Mouse (Mus musculus): Measurements from ENCODE around the gene Galnt4. TPM values are rescaled to one million over a fixed set of nuclear protein-coding genes. Genes with fewer than 3 reads are reported as not detected.

Gene Galnt4
- polyA plus RNA-seq, 1 experiment from 2014 or later: 2.3 TPM

DNA sequence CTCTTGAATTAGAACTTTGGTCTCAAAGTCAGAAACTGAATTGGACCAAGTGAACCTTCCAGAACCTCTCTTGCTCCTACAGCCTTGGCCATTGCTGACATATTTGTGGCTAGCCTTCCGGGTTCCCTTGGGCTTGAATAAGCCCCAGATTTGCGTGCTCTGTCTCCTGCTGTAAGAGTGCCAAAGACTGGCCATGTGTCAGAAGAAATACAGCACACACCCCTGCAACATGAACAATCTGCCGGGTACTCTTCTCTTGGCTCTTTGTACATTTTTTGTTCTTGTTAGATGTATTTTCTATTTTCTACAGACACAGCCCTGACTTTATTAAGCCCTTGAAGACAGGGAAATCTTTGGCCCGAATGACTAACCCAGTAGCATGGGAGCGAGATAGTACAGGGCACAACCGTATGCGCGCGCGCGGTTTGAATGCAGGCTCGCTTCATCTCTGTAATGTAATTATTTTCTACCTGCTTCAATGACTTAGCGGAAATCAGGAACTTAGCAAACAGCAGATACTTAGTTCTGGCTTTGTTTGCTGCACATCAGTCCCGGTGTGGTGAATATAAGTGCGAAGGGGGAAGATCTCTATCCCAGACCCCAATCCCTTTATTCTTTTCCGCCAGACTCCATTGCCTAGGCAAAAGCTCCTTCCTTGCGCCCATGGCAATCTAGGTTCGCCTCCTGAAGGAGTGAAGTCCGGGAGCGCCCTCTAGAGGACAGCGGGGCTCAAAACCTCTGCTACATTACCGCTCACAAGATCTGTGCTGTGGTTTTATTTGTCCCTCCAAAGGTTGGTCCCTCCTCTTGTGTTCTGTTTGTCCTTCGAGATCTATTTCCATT is 23.3 kb upstream of the Galnt4 start:
- no peaks in the 10 kb centered on the region for H3K36me3 ChIP-seq (ENCODE audit: control insufficient read depth, insufficient read depth, low read length)
- H3K27ac ChIP-seq (ENCODE audit: low read depth, low read length): no peak overlapping the region
- H3K27me3 ChIP-seq (replicated peaks; ENCODE audit: control insufficient read depth, insufficient read depth, low read length): no peaks in the 10 kb centered on the region
- ATAC-seq: peak; percentile 92
- WGBS: 48% methylated on average over 23 of the region's 23 CpGs
- peak overlapping the region; percentile 20; the same call in 1 of the 2 replicates for H3K4me2 ChIP-seq (ENCODE audit: low read length)
- H3K4me3 ChIP-seq (ENCODE audit: low read depth, low read length): no peak overlapping the region
- no peak overlapping the region for H3K9ac ChIP-seq (ENCODE audit: low read length)
- no peaks in the 10 kb centered on the region for H3K4me1 ChIP-seq (ENCODE audit: control insufficient read depth, insufficient read depth, low read length)
- peak; percentile 94 for DNase-seq (ENCODE audit: low spot score)
- no peaks in the 10 kb centered on the region for H3K9me3 ChIP-seq (replicated peaks; ENCODE audit: control insufficient read depth, low read length)

DNA sequence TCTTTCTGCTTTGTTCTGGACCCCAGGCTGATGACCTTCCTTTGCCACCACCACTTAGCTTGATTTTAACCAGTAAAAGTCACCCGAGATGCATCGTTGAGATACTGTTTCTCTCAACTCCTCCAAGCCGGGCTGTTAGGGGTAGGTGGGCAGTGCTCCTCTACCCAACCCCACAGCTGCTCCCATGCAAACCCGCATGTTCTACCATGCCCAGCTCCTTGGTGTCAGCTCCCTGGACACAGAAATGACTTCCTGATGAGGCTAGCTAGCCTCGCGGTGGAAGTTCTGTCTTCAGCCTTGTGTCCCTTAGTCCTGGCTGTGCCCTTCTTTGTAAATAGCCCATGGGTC is 22.7 kb upstream of the Galnt4 start:
- H3K4me2 ChIP-seq (ENCODE audit: low read length): no peak overlapping the region
- no peaks in the 10 kb centered on the region for H3K36me3 ChIP-seq (ENCODE audit: control insufficient read depth, insufficient read depth, low read length)
- H3K4me1 ChIP-seq (ENCODE audit: control insufficient read depth, insufficient read depth, low read length): no peaks in the 10 kb centered on the region
- H3K27me3 ChIP-seq (replicated peaks; ENCODE audit: control insufficient read depth, insufficient read depth, low read length): no peaks in the 10 kb centered on the region
- ATAC-seq: peak; percentile 43
- no peak overlapping the region for H3K9ac ChIP-seq (ENCODE audit: low read length)
- no peak overlapping the region for H3K4me3 ChIP-seq (ENCODE audit: low read depth, low read length)
- no peak for DNase-seq (ENCODE audit: low spot score)
- no peak overlapping the region for H3K27ac ChIP-seq (ENCODE audit: low read depth, low read length)
- H3K9me3 ChIP-seq (replicated peaks; ENCODE audit: control insufficient read depth, low read length): no peaks in the 10 kb centered on the region
- WGBS: 75% methylated on average over 6 of the region's 6 CpGs

DNA sequence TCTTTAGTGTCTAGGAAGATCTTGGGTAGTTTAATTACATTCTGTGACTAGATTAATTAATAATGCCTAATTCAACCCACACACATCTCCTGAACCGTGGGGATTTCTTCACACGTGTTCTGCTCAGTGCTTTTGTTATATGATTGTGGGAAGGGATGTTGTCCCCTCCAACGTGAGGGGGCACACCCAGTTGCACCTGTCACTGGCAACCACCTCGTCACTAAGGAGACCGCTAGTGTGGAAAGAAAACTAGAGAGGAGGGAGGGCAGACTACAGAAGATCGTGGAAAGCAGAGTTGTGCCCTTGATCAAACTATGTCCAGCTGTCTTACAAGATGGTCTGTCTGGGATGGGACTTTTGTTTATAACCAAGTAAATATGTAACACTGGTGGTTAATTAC is 21.9 kb upstream of the Galnt4 start:
- Histone ChIP-seq H3K4me1 (ENCODE audit: control insufficient read depth, insufficient read depth, low read length) (no peaks in the 10 kb centered on the region), H3K4me3 (ENCODE audit: low read depth, low read length) (no peak overlapping the region), H3K36me3 (ENCODE audit: control insufficient read depth, insufficient read depth, low read length) (no peaks in the 10 kb centered on the region), H3K27ac (ENCODE audit: low read depth, low read length) (no peak overlapping the region), H3K4me2 (ENCODE audit: low read length) (no peak overlapping the region), H3K9ac (ENCODE audit: low read length) (no peak overlapping the region), H3K9me3 (replicated peaks; ENCODE audit: control insufficient read depth, low read length) (no peaks in the 10 kb centered on the region), H3K27me3 (replicated peaks; ENCODE audit: control insufficient read depth, insufficient read depth, low read length) (no peaks in the 10 kb centered on the region)
- DNase-seq (ENCODE audit: low spot score) (no peak), ATAC-seq (no peak)
- 63% methylated on average over 6 of the region's 6 CpGs for WGBS

DNA sequence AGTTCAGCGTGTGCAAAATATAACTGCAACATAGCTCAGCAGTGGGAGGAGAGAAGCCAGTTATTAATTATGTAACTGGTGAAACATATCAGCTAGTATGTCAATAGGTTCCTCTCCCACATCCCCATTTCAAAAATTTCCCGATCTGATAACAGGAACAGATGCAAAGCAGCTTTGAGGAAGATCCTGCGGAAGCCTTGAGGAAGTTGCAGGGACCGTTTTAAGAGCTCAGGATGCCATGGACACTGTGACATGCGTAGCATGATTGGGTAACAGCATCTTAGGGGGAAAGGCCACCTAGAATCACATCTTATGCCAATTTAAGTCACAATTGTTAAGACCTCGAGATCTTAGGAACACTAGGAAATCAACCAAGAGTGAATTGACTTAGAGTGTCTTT is 18.1 kb upstream of the Galnt4 start:
- Histone ChIP-seq H3K27me3 (replicated peaks; ENCODE audit: control insufficient read depth, insufficient read depth, low read length) (no peaks in the 10 kb centered on the region), H3K4me3 (ENCODE audit: low read depth, low read length) (no peak overlapping the region), H3K36me3 (ENCODE audit: control insufficient read depth, insufficient read depth, low read length) (no peaks in the 10 kb centered on the region), H3K9ac (ENCODE audit: low read length) (no peak overlapping the region), H3K4me1 (ENCODE audit: control insufficient read depth, insufficient read depth, low read length) (no peaks in the 10 kb centered on the region), H3K4me2 (ENCODE audit: low read length) (no peak overlapping the region), H3K9me3 (replicated peaks; ENCODE audit: control insufficient read depth, low read length) (no peaks in the 10 kb centered on the region), H3K27ac (ENCODE audit: low read depth, low read length) (no peak overlapping the region)
- ATAC-seq (no peak), DNase-seq (ENCODE audit: low spot score) (no peak)
- WGBS: 85% methylated on average over 6 of the region's 6 CpGs

DNA sequence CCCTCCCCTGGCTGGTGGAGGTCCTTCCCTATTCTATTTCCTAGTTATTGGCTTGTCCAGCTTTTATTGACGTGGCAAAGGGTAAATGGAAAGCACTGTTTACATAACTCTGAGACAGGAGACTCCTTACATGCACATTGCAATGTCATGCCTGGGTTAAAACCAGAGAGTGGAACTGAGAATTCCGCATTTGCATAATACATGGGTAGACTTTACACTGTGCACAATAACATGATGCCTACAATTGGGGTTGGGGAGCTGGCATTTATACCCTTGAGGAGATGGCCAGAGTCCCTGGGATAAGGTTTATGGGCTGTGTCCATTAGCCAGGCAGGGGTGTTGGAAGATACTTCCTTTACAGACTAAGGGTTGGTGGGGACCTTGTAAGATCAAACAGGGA is 14.6 kb upstream of the Galnt4 start:
- Histone ChIP-seq H3K4me2 (ENCODE audit: low read length) (no peak overlapping the region), H3K4me1 (ENCODE audit: control insufficient read depth, insufficient read depth, low read length) (no peaks in the 10 kb centered on the region)
- WGBS: 86% methylated on average over 2 of the region's 2 CpGs

DNA sequence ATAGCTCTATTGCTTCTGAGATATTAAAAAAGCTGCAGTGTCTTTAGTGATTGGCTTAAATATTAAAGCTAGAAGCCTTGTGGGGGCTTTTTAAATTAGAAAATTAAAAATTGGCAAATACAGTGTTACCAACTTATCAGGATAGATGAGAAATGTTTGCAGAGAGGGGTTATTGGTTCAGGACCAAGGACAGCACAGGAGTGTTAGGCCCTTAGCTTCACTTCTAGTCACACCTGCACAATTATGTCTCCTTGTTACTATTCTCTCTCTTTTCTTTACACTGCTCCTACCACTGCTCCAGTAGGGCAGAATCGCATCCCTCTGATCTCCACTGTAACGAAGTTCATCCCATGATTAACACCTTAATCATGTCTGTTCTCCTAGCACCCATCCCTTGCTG is 12.8 kb upstream of the Galnt4 start:
- 74% methylated on average over 2 of the region's 2 CpGs for WGBS
- DNase-seq (ENCODE audit: low spot score) (no peak), ATAC-seq (no peak)
- no peak overlapping the region for H3K9ac ChIP-seq (ENCODE audit: low read length)
- no peak overlapping the region for H3K27ac ChIP-seq (ENCODE audit: low read depth, low read length)
- H3K4me2 ChIP-seq (ENCODE audit: low read length): no peak overlapping the region
- no peaks in the 10 kb centered on the region for H3K4me1 ChIP-seq (ENCODE audit: control insufficient read depth, insufficient read depth, low read length)
- no peaks in the 10 kb centered on the region for H3K27me3 ChIP-seq (replicated peaks; ENCODE audit: control insufficient read depth, insufficient read depth, low read length)
- H3K36me3 ChIP-seq (ENCODE audit: control insufficient read depth, insufficient read depth, low read length): no peaks in the 10 kb centered on the region
- no peaks in the 10 kb centered on the region for H3K9me3 ChIP-seq (replicated peaks; ENCODE audit: control insufficient read depth, low read length)
- no peak overlapping the region for H3K4me3 ChIP-seq (ENCODE audit: low read depth, low read length)

More for the DNA sequence above, 14.6 kb upstream of the Galnt4 start:
- H3K27ac ChIP-seq (ENCODE audit: low read depth, low read length): no peak overlapping the region
- no peak for ATAC-seq
- H3K36me3 ChIP-seq (ENCODE audit: control insufficient read depth, insufficient read depth, low read length): no peaks in the 10 kb centered on the region
- no peaks in the 10 kb centered on the region for H3K27me3 ChIP-seq (replicated peaks; ENCODE audit: control insufficient read depth, insufficient read depth, low read length)
- H3K4me3 ChIP-seq (ENCODE audit: low read depth, low read length): no peak overlapping the region
- DNase-seq (ENCODE audit: low spot score): no peak
- no peaks in the 10 kb centered on the region for H3K9me3 ChIP-seq (replicated peaks; ENCODE audit: control insufficient read depth, low read length)
- H3K9ac ChIP-seq (ENCODE audit: low read length): no peak overlapping the region

DNA sequence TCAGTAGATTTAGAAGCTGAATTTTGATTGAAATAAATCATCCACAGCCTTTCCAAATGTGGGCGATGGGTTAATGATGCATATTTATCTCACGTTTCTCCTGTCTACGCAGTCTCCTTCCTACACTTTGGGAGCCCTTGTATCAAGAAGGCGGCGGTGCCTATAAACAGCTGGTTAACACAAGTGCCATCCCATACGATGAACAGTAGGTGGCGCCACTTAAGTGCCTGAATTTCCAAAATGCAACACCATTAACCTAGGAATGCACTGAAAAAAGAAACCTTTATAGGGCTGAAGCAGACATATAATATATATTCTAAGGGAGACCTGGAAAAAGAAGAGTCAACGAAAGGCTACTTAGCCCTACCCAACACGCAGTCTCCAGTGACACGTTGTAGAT is 10.6 kb upstream of the Galnt4 start:
- ATAC-seq (peak; percentile 26; the same call in 1 of the 2 replicates), DNase-seq (ENCODE audit: low spot score) (peak; percentile 49)
- no peak overlapping the region for H3K4me3 ChIP-seq (ENCODE audit: low read depth, low read length)
- H3K27ac ChIP-seq (ENCODE audit: low read depth, low read length): no peak overlapping the region
- no peaks in the 10 kb centered on the region for H3K36me3 ChIP-seq (ENCODE audit: control insufficient read depth, insufficient read depth, low read length)
- WGBS: 74% methylated on average over 10 of the region's 10 CpGs
- H3K4me1 ChIP-seq (ENCODE audit: control insufficient read depth, insufficient read depth, low read length): no peaks in the 10 kb centered on the region
- H3K4me2 ChIP-seq (ENCODE audit: low read length): no peak overlapping the region
- H3K9me3 ChIP-seq (replicated peaks; ENCODE audit: control insufficient read depth, low read length): no peaks in the 10 kb centered on the region
- H3K9ac ChIP-seq (ENCODE audit: low read length): no peak overlapping the region
- no peaks in the 10 kb centered on the region for H3K27me3 ChIP-seq (replicated peaks; ENCODE audit: control insufficient read depth, insufficient read depth, low read length)

DNA sequence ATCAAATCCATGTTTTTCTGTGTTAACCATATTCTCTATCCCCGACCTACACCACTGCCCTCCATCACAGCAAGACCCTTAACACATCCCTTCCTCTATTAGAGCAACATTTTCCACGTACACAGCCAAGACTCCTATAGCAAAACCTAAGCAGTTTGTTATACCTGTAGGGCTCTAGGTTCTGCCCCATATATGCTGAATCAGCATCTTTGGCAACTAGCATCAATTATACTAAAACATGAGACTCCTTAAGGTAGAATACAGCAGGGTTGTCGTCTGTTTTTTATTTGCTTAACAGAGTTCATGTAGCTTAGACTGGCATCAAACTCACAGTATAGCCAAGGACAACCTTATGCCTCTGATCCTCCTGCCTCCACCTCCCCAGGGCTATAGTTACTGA is 2.4 kb upstream of the Galnt4 start:
- Histone ChIP-seq H3K27ac (ENCODE audit: low read depth, low read length) (no peak overlapping the region), H3K4me3 (ENCODE audit: low read depth, low read length) (no peak overlapping the region), H3K36me3 (ENCODE audit: control insufficient read depth, insufficient read depth, low read length) (peaks cover 13% of the 10 kb centered on the region), H3K4me1 (ENCODE audit: control insufficient read depth, insufficient read depth, low read length) (peaks cover 8% of the 10 kb centered on the region), H3K4me2 (ENCODE audit: low read length) (peak overlapping the region; percentile 54; the same call in 1 of the 2 replicates), H3K9me3 (replicated peaks; ENCODE audit: control insufficient read depth, low read length) (no peaks in the 10 kb centered on the region), H3K9ac (ENCODE audit: low read length) (no peak overlapping the region), H3K27me3 (replicated peaks; ENCODE audit: control insufficient read depth, insufficient read depth, low read length) (no peaks in the 10 kb centered on the region)
- DNase-seq (ENCODE audit: low spot score): no peak
- ATAC-seq: no peak
- WGBS: 91% methylated on average over 3 of the region's 3 CpGs

DNA sequence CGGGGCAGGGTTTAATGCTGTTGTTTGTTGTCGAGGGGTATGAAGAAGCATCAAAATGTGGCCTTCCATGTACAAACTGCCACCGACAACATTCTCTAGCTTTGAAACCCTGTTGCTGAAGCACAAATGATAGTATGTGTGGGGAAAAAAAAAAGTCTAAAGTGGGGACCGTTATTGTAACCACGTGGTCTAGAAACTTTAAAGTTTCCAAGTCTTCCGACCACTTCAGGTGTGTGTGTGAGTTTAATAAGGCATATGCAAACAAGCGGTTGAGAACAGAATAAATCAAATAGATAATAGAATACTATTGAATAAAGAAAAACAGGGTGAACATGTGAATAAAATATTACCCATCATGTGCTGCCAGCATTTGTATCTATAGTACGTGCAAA is 1.7 kb upstream of the Galnt4 start:
- H3K4me1 ChIP-seq (ENCODE audit: control insufficient read depth, insufficient read depth, low read length): peaks cover 8% of the 10 kb centered on the region
- H3K36me3 ChIP-seq (ENCODE audit: control insufficient read depth, insufficient read depth, low read length): peaks cover 20% of the 10 kb centered on the region
- H3K27ac ChIP-seq (ENCODE audit: low read depth, low read length): no peak overlapping the region; the same call in 1 of the 2 replicates
- peak overlapping the region; percentile 85 for H3K9ac ChIP-seq (ENCODE audit: low read length)
- no peaks in the 10 kb centered on the region for H3K27me3 ChIP-seq (replicated peaks; ENCODE audit: control insufficient read depth, insufficient read depth, low read length)
- ATAC-seq (peak; percentile 2; the same call in 1 of the 2 replicates), DNase-seq (ENCODE audit: low spot score) (no peak)
- no peaks in the 10 kb centered on the region for H3K9me3 ChIP-seq (replicated peaks; ENCODE audit: control insufficient read depth, low read length)
- peak overlapping the region; percentile 81 for H3K4me3 ChIP-seq (ENCODE audit: low read depth, low read length)
- WGBS: 16% methylated on average over 8 of the region's 8 CpGs
- peak overlapping the region; percentile 54 for H3K4me2 ChIP-seq (ENCODE audit: low read length)
